Mouse (Mus musculus) heart, embryonic 12.5 days (tissue): ENCODE measurements at regions not wholly inside any gene's neighbourhood (a gene's known extent, or its start where the extent isn't known, plus 50 kb on each side); places are given as distances from the start of the nearest gene placed in this dataset.

Source experiments
- ATAC-seq: fragments of 200-750 bp; cut with Nextera tagmentation; 2 replicates; pipeline ENCODE4 v1.8.0; 2017; ENCODE audit warnings: moderate TSS enrichment, moderate library complexity; ENCODE audit not compliant: insufficient number of reproducible peaks, low FRiP score
- H3K27ac ChIP-seq: fragments of 300-500 bp; sonication (generic); 2 replicates; pipeline ENCODE4 v1.5.1; 2016; ENCODE audit warnings: mild to moderate bottlenecking, moderate library complexity; ENCODE audit not compliant: poor library complexity, severe bottlenecking
- H3K27me3 ChIP-seq: fragments of 300-500 bp; sonication (generic); replicated peaks from 2 replicates; pipeline ENCODE4 v1.6.1; 2016; ENCODE audit warnings: mild to moderate bottlenecking, moderate library complexity
- H3K36me3 ChIP-seq: fragments of 300-500 bp; sonication (generic); 2 replicates; pipeline ENCODE4 v1.6.1; 2016; ENCODE audit warnings: mild to moderate bottlenecking, moderate library complexity
- H3K4me1 ChIP-seq: fragments of 300-500 bp; sonication (generic); replicated peaks from 2 replicates; pipeline ENCODE4 v1.6.1; 2016; ENCODE audit warnings: mild to moderate bottlenecking
- H3K4me2 ChIP-seq: fragments of 300-500 bp; sonication (generic); 2 replicates; pipeline ENCODE4 v1.6.1; 2016; ENCODE audit warnings: mild to moderate bottlenecking, moderate library complexity
- H3K4me3 ChIP-seq: fragments of 300-500 bp; sonication (generic); 2 replicates; pipeline ENCODE4 v1.5.1; 2016; ENCODE audit warnings: mild to moderate bottlenecking
- H3K9ac ChIP-seq: fragments of 300-500 bp; sonication (generic); 2 replicates; pipeline ENCODE4 v1.6.1; 2016; ENCODE audit warnings: mild to moderate bottlenecking, moderate library complexity
- H3K9me3 ChIP-seq: fragments of 300-500 bp; sonication (generic); replicated peaks from 2 replicates; pipeline ENCODE4 v1.6.1; 2016; ENCODE audit warnings: mild to moderate bottlenecking, moderate library complexity
- WGBS: fragments of 180-500 bp; shearing (Covaris S2); methylation state at CpG from one replicate; pipeline ENCODE4 v1.1.7; 2016; 5-methylcytosine and 5-hydroxymethylcytosine counted together

DNA sequence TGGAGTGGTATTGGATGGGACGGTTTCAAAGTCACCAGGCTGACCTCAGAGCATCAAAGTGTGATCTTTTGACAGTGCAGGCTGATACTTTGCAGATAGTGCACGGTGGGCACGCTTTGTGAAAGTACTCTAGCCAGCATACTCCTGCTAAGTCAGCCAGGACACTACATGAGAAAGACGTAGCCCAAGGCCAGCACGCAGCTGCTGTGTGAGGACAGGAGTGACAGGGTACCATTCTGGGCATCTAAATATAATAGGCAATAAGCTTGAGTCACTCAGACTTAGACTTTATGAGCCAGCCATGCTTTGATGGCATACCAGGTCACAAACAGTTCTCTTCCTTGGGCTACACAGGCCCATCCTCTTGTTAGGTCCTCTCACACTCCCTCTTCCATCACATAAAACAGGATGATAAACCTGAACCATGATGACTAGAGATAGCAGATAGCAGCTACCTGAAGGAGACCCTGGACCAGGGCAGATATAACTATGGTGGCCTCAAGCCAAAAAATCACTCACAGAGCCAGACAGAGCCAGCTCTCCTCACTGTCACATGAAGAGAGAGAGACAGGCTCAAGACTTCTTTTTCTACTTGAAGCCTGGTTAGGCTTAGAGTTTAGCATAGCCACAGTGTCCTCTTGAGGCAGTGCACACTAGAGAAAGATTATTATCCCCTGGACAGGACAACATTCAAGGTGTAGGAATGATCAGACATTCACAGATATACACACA is 156.7 kb upstream of the Rreb1 start:
- Histone ChIP-seq H3K27ac (no peak overlapping the region), H3K27me3 (no peaks in the 10 kb centered on the region)
- WGBS, result 83% methylated on average over 5 of the region's 5 CpGs

DNA sequence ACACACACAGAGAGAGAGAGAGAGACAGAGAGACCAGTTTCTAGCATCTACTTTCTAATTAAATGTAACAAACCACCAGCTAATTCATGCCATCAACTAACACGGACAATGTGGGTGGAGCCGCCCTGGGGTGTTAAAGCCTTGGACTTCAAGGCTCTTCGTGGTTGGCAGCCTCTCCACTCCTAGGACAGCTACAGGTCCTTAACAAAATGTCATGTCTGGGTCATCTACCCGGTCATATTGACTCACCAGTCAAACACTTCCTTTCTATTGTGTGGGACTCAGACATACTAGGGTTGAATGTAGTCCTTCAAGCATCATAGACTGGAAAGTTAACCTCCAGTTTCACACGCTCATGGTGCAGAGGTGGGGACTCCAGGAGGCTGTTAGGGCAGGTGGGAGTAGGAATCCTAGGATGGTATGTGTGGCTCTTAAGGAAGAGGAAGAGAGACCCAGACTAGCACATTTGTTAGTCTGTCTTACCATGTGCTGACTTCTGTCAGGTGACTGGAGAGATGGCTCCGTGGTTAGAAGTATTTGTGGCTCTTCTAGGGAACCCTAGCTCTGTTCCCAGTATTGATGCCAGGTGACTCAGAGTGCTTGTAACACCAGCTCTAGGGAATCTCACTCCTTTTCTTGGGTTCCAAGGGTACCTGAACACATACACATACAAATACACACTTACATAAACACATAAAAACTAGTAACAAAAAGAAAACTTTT is 155.7 kb upstream of the Rreb1 start:
- ATAC-seq, result no peak
- Histone ChIP-seq H3K27me3 (no peaks in the 10 kb centered on the region), H3K4me3 (no peak overlapping the region), H3K9me3 (no peaks in the 10 kb centered on the region), H3K36me3 (no peaks in the 10 kb centered on the region), H3K4me1 (peaks cover 25% of the 10 kb centered on the region), H3K4me2 (no peak overlapping the region), H3K27ac (no peak overlapping the region), H3K9ac (no peak overlapping the region)
- WGBS, result 60% methylated on average over 6 of the region's 6 CpGs

More for the DNA sequence above, 156.7 kb upstream of the Rreb1 start:
- H3K4me3 ChIP-seq, result no peak overlapping the region
- ATAC-seq, result no peak
- peaks cover 25% of the 10 kb centered on the region for H3K4me1 ChIP-seq
- no peaks in the 10 kb centered on the region for H3K9me3 ChIP-seq
- H3K4me2 ChIP-seq, result no peak overlapping the region
- no peak overlapping the region for H3K9ac ChIP-seq
- H3K36me3 ChIP-seq, result no peaks in the 10 kb centered on the region

DNA sequence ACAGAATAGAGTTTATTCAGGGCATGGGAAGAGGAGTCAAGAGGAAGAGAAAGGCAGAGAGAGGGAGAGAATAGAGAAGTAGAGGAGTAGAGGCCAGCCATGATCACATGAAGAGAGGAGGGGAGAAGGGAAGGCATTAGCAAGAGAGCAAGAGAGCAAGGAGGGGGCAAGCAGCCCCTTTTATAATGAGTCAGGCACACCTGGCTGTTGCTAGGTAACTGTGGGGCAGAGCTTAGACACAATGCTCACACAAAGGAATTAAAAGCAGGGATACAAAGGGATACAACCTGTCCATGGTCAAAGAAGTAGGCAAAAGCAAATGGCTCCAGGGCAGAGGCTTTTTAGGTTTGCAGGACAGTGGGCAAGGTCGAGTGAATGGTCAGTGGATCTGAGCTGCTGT is 153.5 kb upstream of the Rreb1 start:
- H3K4me2 ChIP-seq, result no peak overlapping the region
- H3K36me3 ChIP-seq, result no peaks in the 10 kb centered on the region
- no peak for ATAC-seq
- H3K9ac ChIP-seq, result no peak overlapping the region
- H3K27me3 ChIP-seq, result no peaks in the 10 kb centered on the region
- WGBS, result 35% methylated on average over 1 of the region's 1 CpGs
- no peak overlapping the region for H3K4me3 ChIP-seq
- H3K9me3 ChIP-seq, result no peaks in the 10 kb centered on the region
- H3K4me1 ChIP-seq, result peaks cover 40% of the 10 kb centered on the region
- H3K27ac ChIP-seq, result no peak overlapping the region

DNA sequence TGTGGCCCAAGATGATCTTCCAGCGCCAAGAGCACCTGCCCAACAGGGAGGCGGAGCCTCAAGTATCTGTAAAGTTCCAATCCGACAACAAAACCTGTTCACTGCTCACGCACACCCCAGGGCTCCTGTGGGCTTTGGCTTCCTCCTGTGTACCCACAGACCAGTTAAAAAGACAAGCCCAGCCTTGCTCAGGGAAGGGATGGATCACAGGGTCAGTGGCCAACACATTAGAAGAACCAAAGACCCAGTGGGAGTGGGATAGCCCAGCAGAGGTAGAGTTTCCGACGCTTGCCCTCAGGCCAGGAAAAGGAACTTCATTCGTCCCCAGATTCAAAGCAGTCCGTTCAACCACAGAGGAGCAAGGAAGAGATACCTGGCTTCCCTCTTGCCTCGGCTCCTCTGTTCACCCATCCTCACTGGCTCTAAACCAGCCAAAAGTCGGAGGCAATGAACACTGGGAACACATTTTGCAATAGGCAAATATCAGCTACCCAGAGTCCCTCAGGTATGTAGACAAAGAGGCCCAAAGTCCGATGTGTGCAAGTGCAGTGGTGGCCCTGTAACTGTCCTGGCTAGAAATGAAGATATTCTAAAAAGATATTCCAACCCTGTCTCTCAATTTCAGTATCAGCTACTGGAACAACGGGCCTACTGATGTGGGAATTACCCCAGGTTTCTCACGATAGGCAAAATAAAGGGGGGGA is 152.5 kb upstream of the Rreb1 start:
- WGBS, result 84% methylated on average over 13 of the region's 13 CpGs
- no peak overlapping the region for H3K4me3 ChIP-seq
- ATAC-seq, result no peak
- peaks cover 32% of the 10 kb centered on the region for H3K4me1 ChIP-seq
- H3K9ac ChIP-seq, result no peak overlapping the region
- no peak overlapping the region for H3K27ac ChIP-seq
- no peak overlapping the region for H3K4me2 ChIP-seq
- H3K27me3 ChIP-seq, result no peaks in the 10 kb centered on the region
- no peaks in the 10 kb centered on the region for H3K36me3 ChIP-seq
- no peaks in the 10 kb centered on the region for H3K9me3 ChIP-seq

DNA sequence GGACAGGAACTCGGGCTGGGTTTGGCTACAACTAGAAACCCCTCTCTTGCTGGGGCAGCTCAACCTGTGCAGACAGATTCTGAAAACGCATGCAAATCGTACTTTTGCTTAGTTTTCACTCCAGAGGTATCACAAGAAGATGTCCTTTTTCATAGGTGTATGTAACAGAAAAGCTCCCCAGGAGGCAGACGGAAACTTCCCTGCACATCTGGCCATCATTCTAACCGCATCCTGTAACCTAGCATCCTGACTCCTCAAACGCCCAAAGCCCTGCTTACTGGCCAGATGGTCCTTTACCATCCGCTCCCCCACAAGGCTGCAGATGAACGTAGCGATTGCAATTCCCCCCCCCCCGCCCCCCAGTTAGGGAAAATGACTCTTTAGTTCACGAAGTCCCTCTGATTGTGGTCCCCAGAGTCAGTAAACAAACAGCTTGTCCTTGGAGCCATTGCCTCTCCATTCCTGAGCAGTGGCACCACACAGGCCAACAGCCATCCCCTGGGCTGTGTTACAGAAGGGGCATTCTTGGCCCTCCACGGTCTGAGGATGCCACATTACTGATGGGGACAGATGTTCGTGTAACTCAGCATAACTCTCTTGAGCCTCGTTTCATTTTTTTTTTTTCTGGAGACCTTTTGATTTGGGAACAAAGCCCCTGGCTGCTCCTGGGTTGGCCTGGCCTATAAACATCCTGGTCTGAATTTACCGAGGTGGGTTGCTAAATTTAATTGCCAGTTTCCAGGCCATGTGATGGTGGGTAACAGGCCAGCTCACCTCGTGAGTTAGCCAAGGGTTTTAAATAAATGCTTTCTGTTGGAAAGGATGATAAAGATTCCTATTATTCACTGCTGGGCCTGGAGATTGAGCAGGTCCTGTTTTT is 149.6 kb upstream of the Rreb1 start:
- 55% methylated on average over 16 of the region's 16 CpGs for WGBS
- H3K27ac ChIP-seq, result peak overlapping the region; percentile 26
- no peak overlapping the region for H3K9ac ChIP-seq
- ATAC-seq, result no peak
- no peak overlapping the region for H3K4me2 ChIP-seq
- no peak overlapping the region for H3K4me3 ChIP-seq
- H3K9me3 ChIP-seq, result peaks cover 14% of the 10 kb centered on the region
- H3K4me1 ChIP-seq, result peaks cover 20% of the 10 kb centered on the region
- H3K27me3 ChIP-seq, result no peaks in the 10 kb centered on the region
- H3K36me3 ChIP-seq, result no peaks in the 10 kb centered on the region

DNA sequence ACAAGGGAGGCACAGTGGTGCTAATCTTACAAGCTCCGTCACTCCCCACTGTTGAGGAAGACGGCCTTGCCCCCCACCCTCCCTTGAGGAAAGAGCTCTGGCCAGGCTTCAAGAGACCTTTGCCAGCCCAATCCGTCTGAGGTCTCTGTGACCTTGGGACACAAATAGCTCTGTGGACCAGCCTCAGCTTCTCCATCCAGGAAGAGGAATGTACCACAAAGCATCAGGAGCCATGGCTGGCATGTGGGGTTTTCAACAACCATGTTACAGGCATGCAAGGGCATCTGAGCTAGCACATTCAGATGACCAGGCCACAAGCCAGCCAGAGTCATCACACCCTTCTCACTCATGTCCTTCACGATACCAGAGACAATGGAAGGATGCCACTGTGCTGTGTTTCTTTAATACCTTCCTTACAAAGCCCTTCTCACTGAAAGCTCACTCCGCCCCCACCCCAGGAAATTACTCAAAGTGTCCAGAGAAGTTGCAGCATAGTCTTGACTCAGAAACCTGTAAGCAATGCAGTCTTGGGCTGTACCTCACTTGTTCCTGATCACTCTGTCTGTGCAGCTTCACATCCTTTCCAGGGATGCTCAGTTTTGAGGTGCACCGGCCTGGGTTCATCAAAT is 148.8 kb upstream of the Rreb1 start:
- Histone ChIP-seq H3K9ac (no peak overlapping the region), H3K27me3 (no peaks in the 10 kb centered on the region), H3K4me1 (peaks cover 20% of the 10 kb centered on the region), H3K4me3 (no peak overlapping the region), H3K36me3 (no peaks in the 10 kb centered on the region), H3K4me2 (no peak overlapping the region), H3K9me3 (peaks cover 14% of the 10 kb centered on the region), H3K27ac (peak overlapping the region; percentile 26)
- 37% methylated on average over 6 of the region's 6 CpGs for WGBS
- peak; percentile 44; the same call in 1 of the 2 replicates for ATAC-seq

DNA sequence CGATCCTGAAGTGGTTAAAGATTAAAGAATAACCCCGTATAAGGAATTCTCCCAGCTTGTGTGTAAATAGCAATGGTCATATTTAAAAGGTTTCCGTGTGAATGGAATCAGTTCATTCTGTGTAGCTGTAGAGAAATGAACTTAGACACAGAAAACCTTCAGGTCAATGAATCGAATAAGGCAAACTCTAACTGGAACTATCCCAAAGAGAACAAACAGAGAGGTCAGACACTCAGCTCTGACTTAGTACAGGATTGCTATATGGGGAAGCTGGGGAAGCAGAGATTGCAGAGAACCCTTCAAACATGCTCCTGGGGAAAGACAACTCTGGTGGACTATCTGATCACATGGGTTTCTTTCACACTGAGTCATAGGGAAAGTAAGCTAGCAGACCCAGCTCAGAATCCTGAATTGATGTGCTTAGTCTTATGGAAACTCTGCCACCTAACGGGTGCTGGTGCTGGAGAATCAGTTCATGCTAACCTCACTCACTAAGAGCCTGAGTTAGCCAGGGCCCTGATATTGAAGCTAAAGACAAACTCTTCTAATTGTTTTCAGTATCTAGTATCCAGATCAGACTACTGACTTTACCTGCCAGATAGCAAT is 145.3 kb upstream of the Rreb1 start:
- WGBS, result 90% methylated on average over 5 of the region's 5 CpGs
- H3K9me3 ChIP-seq, result peaks cover 14% of the 10 kb centered on the region
- no peaks in the 10 kb centered on the region for H3K36me3 ChIP-seq
- no peak overlapping the region for H3K4me2 ChIP-seq
- H3K4me1 ChIP-seq, result peaks cover 23% of the 10 kb centered on the region
- no peak overlapping the region for H3K27ac ChIP-seq
- ATAC-seq, result no peak
- H3K4me3 ChIP-seq, result no peak overlapping the region
- H3K9ac ChIP-seq, result no peak overlapping the region
- no peaks in the 10 kb centered on the region for H3K27me3 ChIP-seq

DNA sequence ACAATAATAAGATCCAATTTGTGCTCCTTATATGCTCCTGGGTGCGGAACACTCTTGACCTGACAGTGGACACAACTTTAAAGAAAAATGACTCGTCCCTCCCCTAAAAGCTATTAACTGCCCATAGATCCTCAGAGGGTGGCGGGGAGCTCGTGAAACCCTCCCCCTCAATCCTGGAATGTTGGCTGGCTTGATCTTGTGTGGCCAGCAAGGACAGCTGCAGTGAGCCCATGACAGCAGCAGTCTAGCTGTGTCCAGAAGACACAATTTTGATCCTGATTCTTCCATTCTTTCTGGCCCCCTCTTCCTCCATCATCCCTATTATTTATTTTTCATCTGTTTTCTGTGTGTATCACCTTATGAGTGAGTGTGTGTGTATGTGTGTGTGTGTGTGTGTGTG is 141.8 kb upstream of the Rreb1 start:
- no peaks in the 10 kb centered on the region for H3K27me3 ChIP-seq
- no peak for ATAC-seq
- H3K4me1 ChIP-seq, result peaks cover 16% of the 10 kb centered on the region
- no peak overlapping the region for H3K27ac ChIP-seq
- no peak overlapping the region for H3K9ac ChIP-seq
- H3K36me3 ChIP-seq, result no peaks in the 10 kb centered on the region
- WGBS, result 72% methylated on average over 4 of the region's 4 CpGs
- H3K4me2 ChIP-seq, result no peak overlapping the region
- no peak overlapping the region for H3K4me3 ChIP-seq
- peaks cover 14% of the 10 kb centered on the region for H3K9me3 ChIP-seq

DNA sequence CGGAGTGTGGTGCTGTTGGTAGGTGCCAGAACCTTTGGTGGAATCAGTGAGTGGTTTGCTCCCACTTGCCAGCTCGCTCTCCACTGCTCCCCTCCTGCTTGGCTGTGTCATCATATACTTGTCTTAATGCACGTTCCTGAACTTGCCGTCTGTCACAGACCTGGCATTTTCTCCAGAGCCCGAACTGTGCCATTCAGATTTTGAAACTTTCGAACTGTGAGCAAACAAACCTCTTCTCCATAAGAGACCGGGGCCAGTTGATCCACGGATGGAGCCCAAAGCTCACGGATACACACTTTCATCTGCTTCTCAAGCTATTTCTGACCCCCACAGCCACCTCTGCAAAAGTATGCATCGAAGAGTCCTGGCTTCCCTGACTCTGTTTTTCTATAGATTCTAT is 141.0 kb upstream of the Rreb1 start:
- WGBS, result 84% methylated on average over 10 of the region's 10 CpGs
- Histone ChIP-seq H3K9ac (no peak overlapping the region), H3K27ac (no peak overlapping the region), H3K4me3 (no peak overlapping the region), H3K36me3 (no peaks in the 10 kb centered on the region), H3K27me3 (no peaks in the 10 kb centered on the region), H3K4me1 (peaks cover 16% of the 10 kb centered on the region), H3K4me2 (no peak overlapping the region), H3K9me3 (peaks cover 7% of the 10 kb centered on the region; the same call in 1 of the 2 replicates)
- ATAC-seq, result no peak

DNA sequence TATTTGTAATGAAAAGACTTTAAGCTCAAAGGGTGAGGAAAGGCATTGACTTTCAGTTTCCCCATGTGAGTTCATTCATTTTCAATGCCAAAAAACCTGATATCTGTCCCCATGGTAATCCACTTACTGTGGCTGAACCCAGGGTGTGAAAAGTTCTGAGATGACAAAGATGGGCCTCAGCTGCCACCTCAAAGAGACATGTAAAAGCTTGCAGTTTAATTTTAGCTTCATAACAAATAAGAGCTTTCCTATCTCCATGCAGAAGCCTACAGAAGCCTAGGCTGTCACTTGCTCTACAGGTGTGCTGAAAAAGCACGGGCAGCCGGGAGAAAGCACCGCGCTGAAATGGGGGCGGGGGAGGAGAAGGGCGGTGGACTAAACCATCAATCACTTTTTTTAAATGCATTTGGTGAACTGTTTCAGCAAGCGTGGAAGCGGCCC is 140.1 kb upstream of the Rreb1 start:
- 32% methylated on average over 8 of the region's 8 CpGs for WGBS
- ATAC-seq, result no peak
- no peak overlapping the region for H3K9ac ChIP-seq
- 0 out of 2 replicates have a peak, but pooled peaks cover under 1% of the 10 kb centered on the region for H3K9me3 ChIP-seq
- H3K27ac ChIP-seq, result no peak overlapping the region
- no peak overlapping the region for H3K4me3 ChIP-seq
- H3K27me3 ChIP-seq, result no peaks in the 10 kb centered on the region
- peaks cover 16% of the 10 kb centered on the region for H3K4me1 ChIP-seq
- no peak overlapping the region for H3K4me2 ChIP-seq
- no peaks in the 10 kb centered on the region for H3K36me3 ChIP-seq
